Mouse (Mus musculus) stomach, embryonic 16.5 days (tissue): ENCODE measurements at regions not wholly inside any gene's neighbourhood (a gene's known extent, or its start where the extent isn't known, plus 50 kb on each side); places are given as distances from the start of the nearest gene placed in this dataset.
A peak's percentile ranks its signal among the peaks of the same experiment; 100 is the strongest.

ENCODE experiments used
- ATAC-seq: fragments of 200-750 bp; cut with Nextera tagmentation; 2 replicates; pipeline ENCODE4 v1.8.0; 2017; ENCODE audit warnings: moderate number of reproducible peaks, moderate TSS enrichment; ENCODE audit not compliant: insufficient read depth, low FRiP score
- H3K27ac ChIP-seq: fragments of 300-500 bp; sonication (generic); 2 replicates; pipeline ENCODE4 v1.5.1; 2014; ENCODE audit warnings: low read length
- H3K27me3 ChIP-seq: fragments of 300-500 bp; sonication (generic); 2 replicates; pipeline ENCODE4 v1.6.1; 2014; ENCODE audit warnings: low read length, control low read depth, mixed read lengths; ENCODE audit not compliant: control insufficient read depth, insufficient read depth
- H3K36me3 ChIP-seq: fragments of 300-500 bp; sonication (generic); 2 replicates; pipeline ENCODE4 v1.6.1; 2014; ENCODE audit warnings: low read length; ENCODE audit not compliant: control insufficient read depth, insufficient read depth
- H3K4me1 ChIP-seq: fragments of 300-500 bp; sonication (generic); 2 replicates; pipeline ENCODE4 v1.6.1; 2014; ENCODE audit warnings: low read length, control low read depth, mixed read lengths; ENCODE audit not compliant: control insufficient read depth, insufficient read depth
- H3K4me2 ChIP-seq: fragments of 300-500 bp; sonication (generic); 2 replicates; pipeline ENCODE4 v1.6.1; 2014; ENCODE audit warnings: low read depth, low read length, mixed read lengths
- H3K4me3 ChIP-seq: fragments of 300-500 bp; sonication (generic); replicated peaks from 2 replicates; pipeline ENCODE4 v1.5.1; 2014; ENCODE audit warnings: mild to moderate bottlenecking, low read length
- H3K9ac ChIP-seq: fragments of 300-500 bp; sonication (generic); 2 replicates; pipeline ENCODE4 v1.6.1; 2014; ENCODE audit warnings: low read length
- H3K9me3 ChIP-seq: fragments of 300-500 bp; sonication (generic); replicated peaks from 2 replicates; pipeline ENCODE4 v1.6.1; 2016; ENCODE audit warnings: low read length, control low read depth; ENCODE audit not compliant: control insufficient read depth
- WGBS: fragments of 180-500 bp; shearing (Covaris S2); extraction: QIAGEN DNeasy Blood & Tissue Kit; methylation state at CpG from one replicate; pipeline ENCODE4 v1.1.7; 2014; 5-methylcytosine and 5-hydroxymethylcytosine counted together

DNA sequence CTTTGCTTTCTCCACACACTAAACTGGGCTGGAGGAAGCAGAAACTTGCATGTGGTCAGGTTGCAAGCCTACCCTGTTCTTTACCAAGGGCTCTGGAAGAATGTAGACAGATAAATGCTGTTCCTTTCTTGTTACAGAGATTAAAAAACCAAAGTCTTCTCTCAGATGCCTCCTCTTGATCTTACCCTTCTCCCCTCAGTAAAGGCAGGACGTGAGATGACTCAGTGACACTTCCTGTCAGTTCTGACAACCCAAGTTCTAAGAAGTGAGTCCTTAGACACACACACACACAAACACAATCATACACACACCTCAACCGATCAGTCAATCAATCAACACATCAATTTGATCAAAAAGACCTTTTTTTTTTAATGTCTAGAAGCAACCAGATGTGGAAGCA, 168.8 kb upstream of the Atp2b1 start:
- Histone ChIP-seq H3K36me3 (no peaks in the 10 kb centered on the region), H3K27me3 (no peaks in the 10 kb centered on the region), H3K9me3 (no peaks in the 10 kb centered on the region), H3K4me1 (no peaks in the 10 kb centered on the region), H3K4me3 (no peak overlapping the region), H3K27ac (no peak overlapping the region), H3K4me2 (no peak overlapping the region), H3K9ac (no peak overlapping the region)
- ATAC-seq: no peak
- WGBS: 81% methylated on average over 2 of the region's 2 CpGs

DNA sequence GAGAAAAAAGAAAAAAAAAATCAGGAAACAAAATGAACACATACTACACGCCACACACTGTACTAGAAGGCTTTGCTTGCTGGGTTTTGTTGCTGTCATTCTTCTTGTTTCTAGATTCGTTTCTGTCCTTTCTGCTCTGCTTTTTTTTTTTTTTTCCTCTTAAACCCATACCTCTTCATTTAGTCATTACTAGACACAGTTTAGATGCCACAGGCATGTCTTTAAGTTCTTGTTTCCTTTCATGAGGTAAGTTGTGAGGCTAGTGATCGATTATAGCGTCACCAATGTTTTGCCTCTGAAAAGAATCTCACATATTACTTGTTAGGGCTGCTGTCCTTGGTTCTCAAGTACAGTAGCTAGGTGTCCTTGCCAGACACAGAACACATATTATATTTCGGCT, 168.3 kb upstream of the Atp2b1 start:
- no peaks in the 10 kb centered on the region for H3K9me3 ChIP-seq
- H3K27me3 ChIP-seq: no peaks in the 10 kb centered on the region
- no peak overlapping the region for H3K4me3 ChIP-seq
- H3K27ac ChIP-seq: no peak overlapping the region
- H3K4me2 ChIP-seq: no peak overlapping the region
- ATAC-seq: no peak
- H3K4me1 ChIP-seq: no peaks in the 10 kb centered on the region
- no peaks in the 10 kb centered on the region for H3K36me3 ChIP-seq
- H3K9ac ChIP-seq: no peak overlapping the region
- 81% methylated on average over 5 of the region's 5 CpGs for WGBS

DNA sequence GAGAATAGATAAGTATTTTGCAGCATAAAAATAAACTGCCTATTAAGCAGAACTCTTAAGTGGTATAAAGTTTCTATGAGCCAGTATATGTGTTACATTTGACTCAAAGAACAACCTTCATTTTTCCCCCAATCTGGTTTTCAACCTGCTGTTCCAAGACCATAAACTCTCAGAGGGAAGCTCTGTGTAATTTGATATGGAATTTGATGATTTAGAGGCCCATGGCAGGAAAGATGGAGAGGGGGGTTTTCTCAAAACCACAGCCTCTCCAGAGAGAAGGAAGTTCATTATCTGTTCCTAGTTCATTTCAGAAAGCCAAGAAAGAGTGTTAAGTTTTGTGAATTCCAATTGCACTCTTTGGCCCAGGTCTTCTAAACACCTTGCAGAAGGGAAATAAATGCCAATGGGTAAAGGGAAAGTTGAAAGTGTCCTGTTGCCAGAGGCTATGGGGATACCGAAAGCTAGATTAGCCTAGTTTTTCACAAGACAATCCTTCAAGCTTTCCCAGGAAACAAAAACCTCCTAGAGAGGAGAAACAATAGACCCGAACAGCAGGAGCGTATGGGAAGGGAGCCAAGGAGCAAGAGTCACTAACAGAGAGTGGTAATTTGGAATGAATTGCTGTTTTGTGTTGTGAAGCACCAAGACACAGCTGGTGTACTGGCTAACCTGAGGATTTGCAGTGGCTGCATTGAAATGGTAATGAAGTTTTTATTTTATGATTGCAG, 165.2 kb upstream of the Atp2b1 start:
- no peaks in the 10 kb centered on the region for H3K4me1 ChIP-seq
- no peak overlapping the region for H3K27ac ChIP-seq
- 46% methylated on average over 3 of the region's 3 CpGs for WGBS
- no peak overlapping the region for H3K4me2 ChIP-seq
- no peak for ATAC-seq
- no peaks in the 10 kb centered on the region for H3K9me3 ChIP-seq
- H3K27me3 ChIP-seq: no peaks in the 10 kb centered on the region
- no peak overlapping the region for H3K4me3 ChIP-seq
- no peaks in the 10 kb centered on the region for H3K36me3 ChIP-seq
- H3K9ac ChIP-seq: no peak overlapping the region

DNA sequence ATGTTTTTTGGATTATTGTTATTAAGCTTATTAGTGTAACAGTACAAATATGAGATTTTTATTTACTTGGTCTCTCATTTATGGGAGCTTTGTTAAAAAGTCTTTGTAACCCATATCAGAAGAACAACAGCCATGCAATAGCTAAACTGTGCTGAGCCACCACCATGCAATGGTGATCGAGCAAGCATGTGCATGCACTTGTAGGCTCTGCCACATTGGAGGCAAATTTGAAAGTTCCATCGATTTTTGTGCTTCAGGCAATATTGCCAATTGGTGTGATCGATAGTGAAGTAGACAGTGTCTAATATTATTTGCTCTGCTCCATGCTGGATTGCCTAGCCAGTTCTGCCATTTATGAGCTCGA, 164.6 kb upstream of the Atp2b1 start:
- Histone ChIP-seq H3K9me3 (no peaks in the 10 kb centered on the region), H3K4me2 (no peak overlapping the region), H3K27me3 (no peaks in the 10 kb centered on the region), H3K9ac (no peak overlapping the region), H3K4me1 (no peaks in the 10 kb centered on the region), H3K36me3 (no peaks in the 10 kb centered on the region), H3K27ac (no peak overlapping the region), H3K4me3 (no peak overlapping the region)
- no peak for ATAC-seq
- WGBS: 81% methylated on average over 4 of the region's 4 CpGs

DNA sequence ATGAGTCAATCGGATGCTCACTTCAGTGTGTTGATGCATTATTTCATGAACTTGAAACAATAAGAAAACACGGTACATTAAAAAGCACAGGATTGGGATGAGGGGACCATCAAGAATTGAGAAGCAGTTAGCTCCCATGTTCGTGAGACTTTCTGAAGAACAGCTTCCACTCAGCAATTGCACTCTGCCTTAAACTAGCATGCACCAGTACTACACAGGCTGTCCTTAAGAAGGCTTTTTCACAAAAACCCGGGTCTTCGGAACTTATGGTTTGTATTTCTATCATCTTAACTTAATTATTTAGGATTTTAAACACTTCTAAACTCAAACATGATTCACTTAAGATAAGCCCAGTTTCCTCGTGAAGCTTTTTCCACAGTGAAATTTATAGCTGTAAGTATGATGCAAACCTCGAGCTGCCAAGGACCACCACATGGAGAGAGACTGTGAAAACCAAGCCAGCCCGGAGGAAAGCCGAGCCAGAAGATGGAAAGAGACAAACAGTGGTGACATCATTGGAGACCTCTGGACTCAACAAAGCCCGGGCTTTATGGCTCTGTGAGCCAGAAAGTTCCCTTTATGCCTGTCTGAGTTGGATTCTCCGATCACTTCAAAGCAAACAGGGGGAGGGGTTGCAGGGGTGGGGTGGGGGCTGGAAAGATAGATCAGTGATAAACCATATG, 162.7 kb upstream of the Atp2b1 start:
- ATAC-seq: peak; percentile 89
- Histone ChIP-seq H3K4me2 (no peak overlapping the region), H3K9ac (no peak overlapping the region), H3K9me3 (no peaks in the 10 kb centered on the region), H3K4me3 (no peak overlapping the region), H3K27ac (peak overlapping the region; percentile 46; the same call in 1 of the 2 replicates), H3K36me3 (no peaks in the 10 kb centered on the region), H3K4me1 (no peaks in the 10 kb centered on the region), H3K27me3 (no peaks in the 10 kb centered on the region)
- WGBS: 41% methylated on average over 11 of the region's 11 CpGs

DNA sequence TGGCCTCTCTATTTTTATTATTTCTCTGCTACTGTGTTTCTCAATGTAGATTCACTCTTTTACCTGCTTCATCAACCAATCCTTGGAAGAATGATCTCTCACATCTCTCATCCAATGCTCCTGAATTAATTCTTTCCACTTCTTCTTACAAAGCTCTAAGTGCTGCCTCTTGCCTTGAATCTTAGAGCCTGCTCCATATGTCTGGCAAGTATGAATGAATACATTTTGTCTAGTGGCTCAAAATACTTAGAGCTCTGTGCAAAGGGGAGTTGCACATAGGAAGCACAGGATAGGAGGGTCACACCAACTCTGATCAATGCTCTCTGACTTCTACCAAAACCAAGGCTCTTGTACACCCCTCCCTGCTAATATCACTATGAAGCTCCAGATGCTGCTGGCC, 153.1 kb upstream of the Atp2b1 start:
- Histone ChIP-seq H3K4me1 (no peaks in the 10 kb centered on the region), H3K4me2 (no peak overlapping the region), H3K9ac (no peak overlapping the region), H3K27me3 (no peaks in the 10 kb centered on the region), H3K4me3 (no peak overlapping the region), H3K36me3 (no peaks in the 10 kb centered on the region), H3K9me3 (0 out of 2 replicates have a peak, but pooled peaks cover 4% of the 10 kb centered on the region), H3K27ac (no peak overlapping the region)
- no peak for ATAC-seq

DNA sequence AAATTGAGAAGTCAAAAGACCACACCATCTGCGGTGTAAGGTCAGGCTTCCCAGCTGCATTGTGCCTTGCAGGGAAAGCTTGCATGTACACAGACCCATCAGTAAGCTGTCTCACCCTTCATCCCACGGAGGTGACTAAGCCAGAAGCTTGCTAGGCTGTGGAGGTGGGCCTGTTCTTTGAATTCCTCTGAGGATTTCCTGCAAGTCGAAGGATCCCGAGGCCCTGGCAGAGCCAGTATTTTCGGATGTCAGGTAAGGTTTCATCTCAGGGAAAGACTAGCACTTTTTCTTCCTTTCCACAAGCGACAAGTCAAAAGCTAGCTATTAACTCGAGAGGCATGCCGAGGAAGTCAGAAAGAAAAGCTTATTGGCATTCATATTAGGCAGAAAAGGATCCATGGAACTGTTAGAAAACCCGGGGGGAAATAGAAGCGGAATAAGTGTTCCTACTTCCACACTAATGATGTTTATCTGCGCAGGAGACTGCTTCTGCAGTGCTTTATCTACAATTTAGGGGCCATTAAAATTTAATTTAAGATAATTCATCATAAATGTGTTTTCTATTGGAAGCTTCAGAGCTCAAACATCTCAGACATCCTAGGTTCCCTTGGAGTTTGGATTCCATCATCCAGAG, 148.3 kb upstream of the Atp2b1 start:
- Histone ChIP-seq H3K9me3 (0 out of 2 replicates have a peak, but pooled peaks cover 4% of the 10 kb centered on the region), H3K4me2 (no peak overlapping the region), H3K9ac (no peak overlapping the region), H3K36me3 (no peaks in the 10 kb centered on the region), H3K4me1 (no peaks in the 10 kb centered on the region), H3K4me3 (no peak overlapping the region), H3K27ac (no peak overlapping the region), H3K27me3 (no peaks in the 10 kb centered on the region)
- no peak for ATAC-seq
- WGBS: 69% methylated on average over 11 of the region's 11 CpGs

DNA sequence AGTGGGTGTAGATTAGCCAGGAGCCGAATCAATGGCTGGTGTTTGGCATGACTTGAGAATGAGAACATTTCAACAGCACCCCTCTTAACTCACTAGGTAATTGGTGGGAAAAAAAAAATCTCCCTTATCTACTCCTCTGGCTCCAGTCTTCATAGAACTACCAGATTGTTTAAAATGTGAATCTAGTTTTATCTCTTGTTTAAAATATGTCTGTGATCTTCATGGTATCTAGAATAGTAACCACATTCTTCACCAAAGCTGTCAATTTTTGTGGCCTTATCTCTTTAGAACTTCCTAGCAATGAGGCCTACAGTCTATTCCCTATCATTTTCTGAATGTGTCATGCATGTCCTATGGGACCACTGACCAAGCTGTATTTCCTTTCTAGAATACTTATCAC, 134.4 kb upstream of the Atp2b1 start:
- H3K4me3 ChIP-seq: no peak overlapping the region
- no peak overlapping the region for H3K9ac ChIP-seq
- no peaks in the 10 kb centered on the region for H3K4me1 ChIP-seq
- ATAC-seq: no peak
- no peak overlapping the region for H3K4me2 ChIP-seq
- H3K36me3 ChIP-seq: no peaks in the 10 kb centered on the region
- H3K9me3 ChIP-seq: no peaks in the 10 kb centered on the region
- no peaks in the 10 kb centered on the region for H3K27me3 ChIP-seq
- 44% methylated on average over 1 of the region's 1 CpGs for WGBS
- H3K27ac ChIP-seq: no peak overlapping the region

DNA sequence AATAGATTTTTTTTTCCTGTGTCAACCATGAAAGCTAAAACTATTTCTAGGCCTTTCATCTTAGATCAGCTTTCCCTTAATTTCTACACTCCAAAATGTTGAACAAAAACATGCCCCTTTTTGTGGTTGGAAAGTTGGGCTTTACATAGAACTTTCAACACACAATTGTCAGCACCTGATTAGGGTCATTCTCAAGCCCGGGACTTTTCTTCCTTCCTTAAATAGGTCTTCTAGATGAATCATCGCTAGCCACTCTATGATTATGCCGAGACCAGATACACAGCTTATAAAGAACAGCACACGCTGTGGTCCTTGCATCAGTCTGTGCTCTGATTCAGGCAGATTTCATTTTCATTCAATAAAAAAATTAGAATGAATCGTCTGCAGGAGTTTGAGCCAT, 133.3 kb upstream of the Atp2b1 start:
- Histone ChIP-seq H3K9me3 (no peaks in the 10 kb centered on the region), H3K4me1 (no peaks in the 10 kb centered on the region), H3K36me3 (no peaks in the 10 kb centered on the region), H3K9ac (no peak overlapping the region), H3K27ac (no peak overlapping the region), H3K4me2 (no peak overlapping the region), H3K4me3 (no peak overlapping the region), H3K27me3 (no peaks in the 10 kb centered on the region)
- 74% methylated on average over 5 of the region's 5 CpGs for WGBS
- no peak for ATAC-seq
